Mouse (Mus musculus) bone marrow, adult 2 months (tissue): ENCODE measurements at regions not wholly inside any gene's neighbourhood (a gene's known extent, or its start where the extent isn't known, plus 50 kb on each side); places are given as distances from the start of the nearest gene placed in this dataset.

ENCODE experiments used
- CTCF ChIP-seq: fragments of 200-500 bp; IDR thresholded peaks from 2 replicates; pipeline ENCODE4 v1.5.1; 2011; ENCODE audit warnings: low read length, control low read depth; ENCODE audit not compliant: control insufficient read depth, insufficient read depth
- POLR2A ChIP-seq: fragments of 200-500 bp; IDR thresholded peaks from 2 replicates; pipeline ENCODE4 v1.6.1; 2011; ENCODE audit warnings: low read depth, mild to moderate bottlenecking, control low read depth, low read length, borderline replicate concordance; ENCODE audit not compliant: control insufficient read depth

- TF ChIP-seq CTCF (no peak), POLR2A (no peak)
Measured at GRCm38 (mm10) chr2:139120905-139121304, 372.8 kb upstream of the Sptlc3 start.
